Mouse (Mus musculus) midbrain, postnatal 0 days (tissue): ENCODE results near the gene Cabp1. TPM values are rescaled to one million over a fixed set of nuclear protein-coding genes. Genes with fewer than 3 reads are reported as not detected.
A peak's percentile ranks its signal among the peaks of the same experiment; 100 is the strongest.

Experiments used
- ATAC-seq: fragments of 200-750 bp; cut with Nextera tagmentation; 2 replicates; pipeline ENCODE4 v1.8.0; 2017; ENCODE audit warnings: moderate number of reproducible peaks, mild to moderate bottlenecking, moderate TSS enrichment, moderate library complexity; ENCODE audit not compliant: low FRiP score
- DNase-seq: peaks from one replicate; pipeline ENCODE4 v3.0.0-alpha.2; 2015; ENCODE audit warnings: low spot score
- H3K27ac ChIP-seq: fragments of 300-500 bp; sonication (generic); 2 replicates; pipeline ENCODE4 v1.5.1; 2014; ENCODE audit warnings: low read depth, mild to moderate bottlenecking, low read length, mixed read lengths
- H3K27me3 ChIP-seq: fragments of 300-500 bp; sonication (generic); 2 replicates; pipeline ENCODE4 v1.6.1; 2014; ENCODE audit warnings: low read length, control low read depth, mixed read lengths; ENCODE audit not compliant: insufficient read depth
- H3K36me3 ChIP-seq: fragments of 300-500 bp; sonication (generic); 2 replicates; pipeline ENCODE4 v1.6.1; 2014; ENCODE audit warnings: low read length, control low read depth, mixed read lengths; ENCODE audit not compliant: insufficient read depth
- H3K4me1 ChIP-seq: fragments of 300-500 bp; sonication (generic); 2 replicates; pipeline ENCODE4 v1.6.1; 2014; ENCODE audit warnings: mild to moderate bottlenecking, control low read depth, antibody characterized with exemption, low read length, mixed read lengths; ENCODE audit not compliant: insufficient read depth
- H3K4me2 ChIP-seq: fragments of 300-500 bp; sonication (generic); 2 replicates; pipeline ENCODE4 v1.6.1; 2014; ENCODE audit warnings: low read depth, mild to moderate bottlenecking, low read length, mixed read lengths; ENCODE audit not compliant: poor library complexity, severe bottlenecking
- H3K4me3 ChIP-seq: fragments of 300-500 bp; sonication (generic); 2 replicates; pipeline ENCODE4 v1.5.1; 2014; ENCODE audit warnings: low read depth, mild to moderate bottlenecking, low read length, moderate library complexity
- H3K9ac ChIP-seq: fragments of 300-500 bp; sonication (generic); replicated peaks from 2 replicates; pipeline ENCODE4 v1.6.1; 2014; ENCODE audit warnings: mild to moderate bottlenecking, low read length, moderate library complexity, mixed read lengths; ENCODE audit not compliant: poor library complexity, severe bottlenecking
- H3K9me3 ChIP-seq: fragments of 300-500 bp; sonication (generic); 2 replicates; pipeline ENCODE4 v1.6.1; 2016; ENCODE audit warnings: low read length, control low read depth
- CTCF ChIP-seq: IDR thresholded peaks from 2 replicates; pipeline ENCODE4 v1.5.1; 2016; ENCODE audit warnings: antibody characterized with exemption, mild to moderate bottlenecking
- WGBS: fragments of 180-500 bp; shearing (Covaris S2); extraction: QIAGEN DNeasy Blood & Tissue Kit; methylation state at CpG from one replicate; pipeline ENCODE4 v1.1.7; 2014; 5-methylcytosine and 5-hydroxymethylcytosine counted together
- polyA plus RNA-seq: library from polyadenylated mRNA; unstranded; fragments of >200 nt; fragmentation: Nextera tagmentation; extraction: Ambion mirVana; gene quantifications from 2 replicates; pipeline ENCODE4 v1.2.1, GENCODE M21; 2015
- total RNA-seq: library from RNA; depleted of rRNA; stranded (reverse); fragments of >200 nt; gene quantifications from 2 replicates; pipeline ENCODE4 v1.2.3, GENCODE M21; 2014

The Cabp1 gene
- total and polyA plus RNA-seq, 2 experiments from 2014 or later, result 12.7 to 15.5 TPM

- Histone ChIP-seq H3K27me3 (no peaks in the 10 kb centered on the region), H3K27ac (no peak overlapping the region), H3K9me3 (no peaks in the 10 kb centered on the region), H3K4me3 (no peak overlapping the region), H3K4me1 (no peaks in the 10 kb centered on the region), H3K4me2 (no peak overlapping the region), H3K36me3 (peaks cover 54% of the 10 kb centered on the region), H3K9ac (no peak overlapping the region)
- WGBS, result 80% methylated on average over 11 of the region's 11 CpGs
- DNase-seq, result no peak
- no peak for TF ChIP-seq CTCF
- ATAC-seq, result no peak
Observed at GRCm38 (mm10) chr5:115145253-115145968, 48.8 kb downstream of the Cabp1 start.

- Histone ChIP-seq H3K36me3 (peaks cover 44% of the 10 kb centered on the region), H3K4me2 (no peak overlapping the region), H3K4me1 (no peaks in the 10 kb centered on the region), H3K27me3 (no peaks in the 10 kb centered on the region), H3K9ac (no peak overlapping the region; the same call in 1 of the 2 replicates), H3K27ac (no peak overlapping the region), H3K4me3 (no peak overlapping the region), H3K9me3 (no peaks in the 10 kb centered on the region)
- WGBS, result 66% methylated on average over 6 of the region's 6 CpGs
- DNase-seq (no peak), ATAC-seq (no peak)
- TF ChIP-seq CTCF, result no peak
Observed at GRCm38 (mm10) chr5:115144471-115144870, 49.7 kb downstream of the Cabp1 start.

DNA sequence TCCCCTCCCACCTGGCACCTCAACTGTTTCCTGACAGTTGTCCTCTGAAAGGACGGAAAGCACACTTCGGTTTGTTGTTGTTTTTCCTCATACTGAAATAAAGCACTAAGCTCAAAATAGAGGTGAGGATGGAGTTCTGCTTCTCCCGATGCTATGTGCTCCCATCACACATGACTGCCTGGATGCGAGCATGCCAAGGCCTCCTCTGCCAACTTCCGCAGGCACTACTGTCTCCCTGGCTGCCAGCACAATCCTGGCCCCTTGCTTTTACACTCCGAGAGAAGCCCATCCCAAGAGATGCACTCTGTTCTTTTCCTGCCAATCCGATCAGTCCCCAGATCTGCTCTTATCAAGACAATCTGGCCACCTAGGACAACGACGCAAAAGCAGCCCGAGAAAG is 50.6 kb downstream of the Cabp1 start:
- no peak overlapping the region for H3K9ac ChIP-seq

GRCm38 (mm10) chr5:115142166-115142697 is 51.9 kb downstream of the Cabp1 start:
- no peak for TF ChIP-seq CTCF
- DNase-seq (no peak), ATAC-seq (no peak)
- Histone ChIP-seq H3K27ac (no peak overlapping the region), H3K9me3 (no peaks in the 10 kb centered on the region), H3K4me3 (no peak overlapping the region), H3K36me3 (peaks cover 28% of the 10 kb centered on the region), H3K4me1 (no peaks in the 10 kb centered on the region), H3K27me3 (no peaks in the 10 kb centered on the region), H3K4me2 (no peak overlapping the region), H3K9ac (no peak overlapping the region)
- 90% methylated on average over 9 of the region's 9 CpGs for WGBS

More for the DNA sequence above, 50.6 kb downstream of the Cabp1 start:
- no peak for ATAC-seq
- Histone ChIP-seq H3K36me3 (peaks cover 41% of the 10 kb centered on the region), H3K4me2 (no peak overlapping the region), H3K4me3 (no peak overlapping the region), H3K4me1 (no peaks in the 10 kb centered on the region), H3K27ac (peak overlapping the region; percentile 12; the same call in 1 of the 2 replicates), H3K27me3 (no peaks in the 10 kb centered on the region), H3K9me3 (no peaks in the 10 kb centered on the region)
- 73% methylated on average over 10 of the region's 10 CpGs for WGBS
- DNase-seq, result peak; percentile 66
- TF ChIP-seq CTCF, result no peak

DNA sequence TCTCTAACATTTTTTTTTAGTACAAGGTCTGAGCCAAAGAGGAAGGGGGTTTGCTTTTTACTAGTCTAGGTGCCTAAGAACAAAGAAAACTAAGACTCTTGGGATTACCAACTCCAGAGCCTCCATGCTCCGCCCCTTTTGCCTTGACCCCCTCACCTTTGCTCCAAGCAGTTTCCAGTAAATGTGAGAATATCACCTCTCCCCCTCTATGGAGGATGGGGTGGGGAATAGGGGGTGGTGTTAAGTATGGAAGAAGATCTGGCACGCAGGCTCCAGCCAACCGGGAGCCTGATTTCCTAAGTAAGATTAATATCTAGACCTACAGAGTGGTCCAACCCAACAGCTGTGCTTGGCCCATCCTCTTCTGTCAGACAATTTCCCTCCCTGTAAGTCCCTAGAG is 53.5 kb downstream of the Cabp1 start:
- no peak overlapping the region for H3K9ac ChIP-seq
- H3K4me2 ChIP-seq, result no peak overlapping the region
- no peaks in the 10 kb centered on the region for H3K27me3 ChIP-seq
- H3K36me3 ChIP-seq, result peaks cover 13% of the 10 kb centered on the region
- H3K4me3 ChIP-seq, result no peak overlapping the region
- DNase-seq (no peak), ATAC-seq (no peak)
- 84% methylated on average over 3 of the region's 3 CpGs for WGBS
- H3K27ac ChIP-seq, result no peak overlapping the region
- H3K4me1 ChIP-seq, result no peaks in the 10 kb centered on the region
- TF ChIP-seq CTCF, result no peak
- no peaks in the 10 kb centered on the region for H3K9me3 ChIP-seq

- Histone ChIP-seq H3K4me3 (no peak overlapping the region), H3K9ac (no peak overlapping the region), H3K27ac (no peak overlapping the region), H3K36me3 (no peaks in the 10 kb centered on the region), H3K4me2 (no peak overlapping the region), H3K27me3 (no peaks in the 10 kb centered on the region), H3K4me1 (no peaks in the 10 kb centered on the region), H3K9me3 (no peaks in the 10 kb centered on the region)
- no peak for TF ChIP-seq CTCF
- DNase-seq (peak; percentile 29), ATAC-seq (no peak)
- WGBS, result 72% methylated on average over 4 of the region's 4 CpGs
Observed at GRCm38 (mm10) chr5:115139124-115139523, 55.1 kb downstream of the Cabp1 start.
